Mouse (Mus musculus) midbrain, postnatal 0 days (tissue): ENCODE data around the gene Sarnp. TPM values are rescaled to one million over a fixed set of nuclear protein-coding genes. Genes with fewer than 3 reads are reported as not detected.

Experiments used
- ATAC-seq: fragments of 200-750 bp; cut with Nextera tagmentation; 2 replicates; pipeline ENCODE4 v1.8.0; 2017; ENCODE audit warnings: moderate number of reproducible peaks, mild to moderate bottlenecking, moderate TSS enrichment, moderate library complexity; ENCODE audit not compliant: low FRiP score
- DNase-seq: peaks from one replicate; pipeline ENCODE4 v3.0.0-alpha.2; 2015; ENCODE audit warnings: low spot score
- H3K27ac ChIP-seq: fragments of 300-500 bp; sonication (generic); 2 replicates; pipeline ENCODE4 v1.5.1; 2014; ENCODE audit warnings: low read depth, mild to moderate bottlenecking, low read length, mixed read lengths
- H3K27me3 ChIP-seq: fragments of 300-500 bp; sonication (generic); 2 replicates; pipeline ENCODE4 v1.6.1; 2014; ENCODE audit warnings: low read length, control low read depth, mixed read lengths; ENCODE audit not compliant: insufficient read depth
- H3K36me3 ChIP-seq: fragments of 300-500 bp; sonication (generic); 2 replicates; pipeline ENCODE4 v1.6.1; 2014; ENCODE audit warnings: low read length, control low read depth, mixed read lengths; ENCODE audit not compliant: insufficient read depth
- H3K4me1 ChIP-seq: fragments of 300-500 bp; sonication (generic); 2 replicates; pipeline ENCODE4 v1.6.1; 2014; ENCODE audit warnings: mild to moderate bottlenecking, control low read depth, antibody characterized with exemption, low read length, mixed read lengths; ENCODE audit not compliant: insufficient read depth
- H3K4me2 ChIP-seq: fragments of 300-500 bp; sonication (generic); 2 replicates; pipeline ENCODE4 v1.6.1; 2014; ENCODE audit warnings: low read depth, mild to moderate bottlenecking, low read length, mixed read lengths; ENCODE audit not compliant: poor library complexity, severe bottlenecking
- H3K4me3 ChIP-seq: fragments of 300-500 bp; sonication (generic); 2 replicates; pipeline ENCODE4 v1.5.1; 2014; ENCODE audit warnings: low read depth, mild to moderate bottlenecking, low read length, moderate library complexity
- H3K9ac ChIP-seq: fragments of 300-500 bp; sonication (generic); replicated peaks from 2 replicates; pipeline ENCODE4 v1.6.1; 2014; ENCODE audit warnings: mild to moderate bottlenecking, low read length, moderate library complexity, mixed read lengths; ENCODE audit not compliant: poor library complexity, severe bottlenecking
- H3K9me3 ChIP-seq: fragments of 300-500 bp; sonication (generic); 2 replicates; pipeline ENCODE4 v1.6.1; 2016; ENCODE audit warnings: low read length, control low read depth
- CTCF ChIP-seq: IDR thresholded peaks from 2 replicates; pipeline ENCODE4 v1.5.1; 2016; ENCODE audit warnings: antibody characterized with exemption, mild to moderate bottlenecking
- WGBS: fragments of 180-500 bp; shearing (Covaris S2); extraction: QIAGEN DNeasy Blood & Tissue Kit; methylation state at CpG from one replicate; pipeline ENCODE4 v1.1.7; 2014; 5-methylcytosine and 5-hydroxymethylcytosine counted together
- polyA plus RNA-seq: library from polyadenylated mRNA; unstranded; fragments of >200 nt; fragmentation: Nextera tagmentation; extraction: Ambion mirVana; gene quantifications from 2 replicates; pipeline ENCODE4 v1.2.1, GENCODE M21; 2015
- total RNA-seq: library from RNA; depleted of rRNA; stranded (reverse); fragments of >200 nt; gene quantifications from 2 replicates; pipeline ENCODE4 v1.2.3, GENCODE M21; 2014

Gene Sarnp
- total and polyA plus RNA-seq, 2 experiments from 2014 or later = 36.8 to 120 TPM

GRCm38 (mm10) chr10:128900698-128901097, 83.6 kb downstream of the Sarnp start, which contains the start of gene Cd63:
TSS of gene Cd63 (plus strand) at chr10:128900989.
- TF ChIP-seq CTCF = no peak
- no peak within 1 kb of the TSS for H3K4me2 ChIP-seq
- no peak for DNase-seq
- H3K9me3 ChIP-seq = no peaks in the 10 kb centered on the region
- no peak within 1 kb of the TSS for H3K4me3 ChIP-seq
- no peak within 1 kb of the TSS for H3K9ac ChIP-seq
- peaks cover 9% of the 10 kb centered on the region; the same call in 1 of the 2 replicates for H3K27me3 ChIP-seq
- H3K4me1 ChIP-seq = no peaks in the 10 kb centered on the region
- H3K36me3 ChIP-seq = no peaks in the 10 kb centered on the region
- WGBS = 85% methylated on average over 3 of the region's 3 CpGs
- no peak for ATAC-seq
- no peak within 1 kb of the TSS for H3K27ac ChIP-seq

GRCm38 (mm10) chr10:128901409-128901808, 84.3 kb downstream of the Sarnp start:
- H3K9me3 ChIP-seq = no peaks in the 10 kb centered on the region
- H3K27ac ChIP-seq = no peak overlapping the region
- no peak for DNase-seq
- H3K9ac ChIP-seq = no peak overlapping the region
- no peak for TF ChIP-seq CTCF
- no peak overlapping the region for H3K4me2 ChIP-seq
- no peak overlapping the region for H3K4me3 ChIP-seq
- no peaks in the 10 kb centered on the region for H3K36me3 ChIP-seq
- WGBS = 81% methylated on average over 1 of the region's 1 CpGs
- H3K27me3 ChIP-seq = 0 out of 2 replicates have a peak, but pooled peaks cover 4% of the 10 kb centered on the region
- no peaks in the 10 kb centered on the region for H3K4me1 ChIP-seq
- ATAC-seq = no peak

GRCm38 (mm10) chr10:128902409-128902988, 85.4 kb downstream of the Sarnp start:
- ATAC-seq = no peak
- Histone ChIP-seq H3K9me3 (no peaks in the 10 kb centered on the region), H3K9ac (no peak overlapping the region), H3K4me1 (no peaks in the 10 kb centered on the region), H3K27ac (no peak overlapping the region), H3K4me3 (no peak overlapping the region), H3K36me3 (no peaks in the 10 kb centered on the region), H3K27me3 (no peaks in the 10 kb centered on the region), H3K4me2 (no peak overlapping the region)
- TF ChIP-seq CTCF = no peak
- 71% methylated on average over 3 of the region's 3 CpGs for WGBS
- DNase-seq = no peak

- no peak overlapping the region for H3K27ac ChIP-seq
- no peaks in the 10 kb centered on the region for H3K36me3 ChIP-seq
- no peaks in the 10 kb centered on the region for H3K27me3 ChIP-seq
- no peaks in the 10 kb centered on the region for H3K4me1 ChIP-seq
- no peak for TF ChIP-seq CTCF
- no peak overlapping the region for H3K4me3 ChIP-seq
- H3K9me3 ChIP-seq = no peaks in the 10 kb centered on the region
- DNase-seq (no peak), ATAC-seq (no peak)
- WGBS = 72% methylated on average over 5 of the region's 5 CpGs
- no peak overlapping the region for H3K4me2 ChIP-seq
- H3K9ac ChIP-seq = no peak overlapping the region
These were observed 87.7 kb downstream of the Sarnp start for GRCm38 (mm10) chr10:128904812-128905211.

GRCm38 (mm10) chr10:128908778-128909448, 91.8 kb downstream of the Sarnp start:
- TF ChIP-seq CTCF = no peak
- ATAC-seq (no peak), DNase-seq (no peak)
- no peaks in the 10 kb centered on the region for H3K9me3 ChIP-seq
- peak overlapping the region; percentile 73 for H3K4me2 ChIP-seq
- H3K4me3 ChIP-seq = peak overlapping the region; percentile 83
- WGBS = 53% methylated on average over 13 of the region's 13 CpGs
- H3K27me3 ChIP-seq = no peaks in the 10 kb centered on the region
- H3K36me3 ChIP-seq = no peaks in the 10 kb centered on the region
- H3K27ac ChIP-seq = peak overlapping the region; percentile 49
- peak overlapping the region; percentile 77; the same call in 1 of the 2 replicates for H3K9ac ChIP-seq
- peaks cover 5% of the 10 kb centered on the region; the same call in 1 of the 2 replicates for H3K4me1 ChIP-seq

- Histone ChIP-seq H3K4me3 (peak overlapping the region; percentile 83), H3K27me3 (no peaks in the 10 kb centered on the region), H3K4me2 (peak overlapping the region; percentile 73), H3K9ac (peak overlapping the region; percentile 77), H3K36me3 (no peaks in the 10 kb centered on the region), H3K9me3 (no peaks in the 10 kb centered on the region), H3K27ac (peak overlapping the region; percentile 68), H3K4me1 (peaks cover 5% of the 10 kb centered on the region; the same call in 1 of the 2 replicates)
- WGBS = 1% methylated on average over 25 of the region's 41 CpGs
- TF ChIP-seq CTCF = no peak
- ATAC-seq (peak; percentile 76), DNase-seq (peak; percentile 84)
These were observed 92.5 kb downstream of the Sarnp start for GRCm38 (mm10) chr10:128909567-128910028.
